Mouse (Mus musculus): ENCODE results near the gene Ptpn13.

- TF ChIP-seq CTCF (IDR thresholded peaks at IDR 0.05; ENCODE audit: low read depth, low read length) (no peak), POLR2A (IDR thresholded peaks at IDR 0.05; ENCODE audit: borderline replicate concordance, low read depth, low read length) (no peak)
These were observed 17.3 kb downstream of the Ptpn13 start for GRCm38 (mm10) chr5:103442269-103442688.

Data from bone marrow macrophage, adult 2 months (primary cell).